Mouse (Mus musculus) neutrophil, adult 5-6 weeks (primary cell): ENCODE data around the gene Spink4. TPM values are rescaled to one million over a fixed set of nuclear protein-coding genes. Genes with fewer than 3 reads are reported as not detected.
"Not testable (repeated sequence)": the region's sequence is repeated elsewhere in the genome, so short reads cannot be mapped to it uniquely, and the experiment has no call there.

Experiments
- ATAC-seq: fragments of 151-379, 151-347 bp; 2 replicates; pipeline ENCODE4 v1.8.0; 2017; ENCODE audit warnings: mild to moderate bottlenecking, moderate TSS enrichment; ENCODE audit not compliant: insufficient number of reproducible peaks, poor library complexity, low FRiP score, severe bottlenecking; ENCODE audit errors: extremely low read depth
- total RNA-seq: library from RNA; stranded (forward); fragments of 200-1000 nt; gene quantifications from 2 replicates; pipeline ENCODE4 v1.2.3, GENCODE M21; 2017

Spink4 gene
- total RNA-seq, 1 experiment from 2014 or later, result not detected

DNA sequence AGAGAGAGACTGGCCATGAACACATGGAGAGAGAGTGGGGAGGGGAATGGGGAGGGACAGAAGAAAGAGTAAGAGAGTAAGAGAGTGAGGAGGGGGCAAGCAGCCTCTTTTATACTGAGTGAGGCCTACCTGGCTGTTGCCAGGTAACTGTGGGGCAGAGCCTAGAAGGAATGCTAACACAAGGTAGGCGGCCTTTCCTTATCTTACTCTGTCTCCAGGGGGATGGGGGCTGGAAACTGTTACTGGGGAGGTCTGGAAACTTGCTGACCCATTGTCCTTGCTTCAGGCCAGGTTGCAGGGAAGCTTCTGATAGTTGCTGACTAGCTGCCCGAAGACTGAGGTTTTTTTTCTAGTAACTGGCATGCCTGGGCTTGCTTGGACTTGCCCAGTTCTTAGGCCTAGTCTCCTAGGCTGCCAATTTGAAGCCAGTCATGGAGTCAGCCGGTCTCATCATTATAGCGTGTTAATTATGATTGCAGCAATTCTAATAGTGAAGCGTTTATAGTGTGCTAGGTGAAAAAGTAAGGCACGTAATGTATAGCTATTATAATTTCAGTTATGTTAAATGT, 21.3 kb upstream of the Spink4 start:
- no peak for ATAC-seq

- no peak for ATAC-seq
Observed at GRCm38 (mm10) chr4:40899264-40899663, 20.6 kb upstream of the Spink4 start.

GRCm38 (mm10) chr4:40900071-40900470, 19.8 kb upstream of the Spink4 start:
- no peak for ATAC-seq

GRCm38 (mm10) chr4:40900612-40901011, 19.2 kb upstream of the Spink4 start:
- no peak for ATAC-seq

GRCm38 (mm10) chr4:40906298-40906697, 13.6 kb upstream of the Spink4 start:
- peak; percentile 65; the same call in 1 of the 2 replicates for ATAC-seq

DNA sequence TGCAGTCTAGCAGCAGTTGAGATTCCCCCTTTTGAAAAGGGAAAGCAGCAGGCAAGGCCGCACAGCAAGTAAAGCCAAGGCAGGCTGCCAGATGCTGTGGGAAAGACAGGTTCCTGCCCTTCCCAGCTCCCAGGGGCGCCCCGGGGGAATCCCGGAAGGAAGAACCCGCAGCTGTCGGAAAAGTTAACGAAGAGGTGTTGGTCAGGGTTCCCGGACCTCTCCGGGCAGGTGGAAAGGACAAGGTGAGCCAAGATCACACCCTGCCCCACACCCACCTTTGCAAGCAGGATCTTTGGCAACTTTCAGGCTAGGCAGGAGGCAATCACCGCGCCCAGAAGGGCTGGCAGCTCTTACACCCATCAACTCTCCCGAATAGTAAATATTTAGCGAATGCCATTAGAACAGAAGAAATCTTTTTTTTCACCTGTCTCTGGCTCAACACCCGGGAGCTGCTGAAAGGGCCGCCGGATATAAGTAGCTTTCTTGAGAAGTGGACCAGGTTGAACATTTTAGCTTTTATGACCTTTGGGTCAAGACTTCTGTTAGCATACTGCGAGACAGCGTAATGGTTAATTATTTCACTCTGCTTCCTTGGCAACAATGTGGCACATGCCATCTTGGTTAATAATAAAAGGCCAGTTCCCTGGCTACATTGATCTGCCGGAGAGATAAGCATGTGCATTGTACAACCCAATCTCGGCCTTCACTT, 11.4 kb upstream of the Spink4 start:
- no peak for ATAC-seq

GRCm38 (mm10) chr4:40914287-40914867, 5.5 kb upstream of the Spink4 start:
- no peak for ATAC-seq

DNA sequence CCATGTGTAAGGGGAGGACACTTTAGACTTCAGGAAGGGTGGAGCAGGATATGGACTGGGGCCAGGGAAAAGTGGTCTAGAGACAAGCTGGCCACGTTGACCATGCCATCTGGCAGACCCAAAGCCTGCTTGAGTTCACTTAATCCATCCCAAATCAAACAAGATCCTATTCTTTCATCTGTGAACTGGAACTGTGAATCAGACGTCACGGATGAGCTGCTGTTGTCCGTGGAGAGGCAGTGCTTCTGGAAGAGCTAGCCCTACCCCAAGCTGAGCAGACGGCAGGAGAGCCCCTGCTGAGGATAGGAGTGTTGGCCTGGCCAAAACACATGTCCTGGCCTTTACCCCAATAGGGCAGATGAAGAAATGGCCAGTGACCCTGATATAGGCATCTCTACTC, 3.9 kb upstream of the Spink4 start:
- no peak for ATAC-seq

DNA sequence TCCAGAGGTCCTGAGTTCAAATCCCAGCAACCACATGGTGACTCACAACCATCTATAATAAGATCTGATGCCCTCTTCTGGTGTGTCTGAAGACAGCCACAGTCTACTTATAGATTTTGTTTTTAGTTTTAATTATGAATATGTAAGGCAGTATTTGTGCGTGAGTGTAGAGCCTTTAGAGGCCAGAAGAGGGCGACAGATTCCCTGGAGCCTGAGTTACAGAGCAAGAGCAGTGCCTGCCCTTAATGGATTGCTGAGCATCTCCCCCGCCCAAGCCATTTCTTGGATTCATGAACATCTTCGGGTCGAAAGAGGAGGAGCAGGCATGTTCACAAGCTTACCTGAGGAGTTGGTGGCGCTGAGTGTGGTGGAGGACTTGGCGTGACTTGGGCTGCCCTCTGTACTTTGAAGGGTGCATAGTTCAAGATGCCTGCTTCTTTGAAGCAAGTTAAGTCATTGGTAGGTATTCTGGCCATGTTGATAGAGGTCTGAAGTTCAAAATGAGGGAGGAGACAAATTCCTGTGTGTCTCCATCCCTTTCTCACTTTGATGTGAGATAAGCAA, 3.2 kb upstream of the Spink4 start:
- no peak for ATAC-seq

DNA sequence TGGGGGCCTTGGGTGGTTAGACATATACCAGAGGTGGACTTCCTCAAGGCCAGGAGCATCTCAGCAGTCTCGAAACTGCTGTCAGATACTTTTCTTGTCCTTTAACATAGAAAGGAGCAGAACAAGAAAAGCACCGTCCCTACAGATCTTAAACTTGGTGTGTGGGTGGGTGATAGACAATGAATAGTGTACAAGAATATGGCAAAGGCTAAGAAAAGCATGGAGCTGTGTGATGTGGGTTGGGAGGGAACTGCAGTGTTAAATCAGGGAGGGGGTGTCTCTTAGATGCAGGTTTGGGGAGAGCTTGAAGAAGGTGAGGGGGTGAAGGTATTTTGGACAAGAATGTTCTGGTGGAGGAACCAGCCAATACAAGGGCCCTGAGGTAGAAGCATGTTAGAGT, 724 bp downstream of the Spink4 start:
- no peak for ATAC-seq

GRCm38 (mm10) chr4:40921288-40921687, 1.4 kb downstream of the Spink4 start:
- no peak for ATAC-seq

- ATAC-seq, result no peak
Observed at GRCm38 (mm10) chr4:40923087-40923651, 3.3 kb downstream of the Spink4 start.

DNA sequence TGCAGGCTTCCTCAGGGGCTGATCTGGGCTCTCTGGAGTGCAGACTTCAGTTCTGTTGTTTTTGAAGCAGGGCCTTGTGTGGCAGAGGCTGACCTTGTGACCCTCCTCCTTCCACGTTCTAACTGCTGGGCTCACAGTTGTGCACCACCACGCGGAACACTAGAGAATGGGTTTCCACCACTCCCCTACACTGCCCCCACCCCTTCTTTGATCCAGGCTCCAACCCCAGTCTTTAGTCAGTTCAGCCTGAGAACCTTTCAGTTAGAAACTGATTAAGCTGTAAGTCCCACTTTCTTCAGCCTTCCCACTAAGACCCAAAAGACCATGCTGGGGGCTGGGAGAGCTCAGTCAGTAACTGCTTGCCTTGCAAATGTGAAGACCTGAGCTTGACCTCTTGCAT, 5.7 kb downstream of the Spink4 start:
- ATAC-seq, result no peak

- no peak for ATAC-seq
Observed at GRCm38 (mm10) chr4:40929046-40929445, 9.2 kb downstream of the Spink4 start.

DNA sequence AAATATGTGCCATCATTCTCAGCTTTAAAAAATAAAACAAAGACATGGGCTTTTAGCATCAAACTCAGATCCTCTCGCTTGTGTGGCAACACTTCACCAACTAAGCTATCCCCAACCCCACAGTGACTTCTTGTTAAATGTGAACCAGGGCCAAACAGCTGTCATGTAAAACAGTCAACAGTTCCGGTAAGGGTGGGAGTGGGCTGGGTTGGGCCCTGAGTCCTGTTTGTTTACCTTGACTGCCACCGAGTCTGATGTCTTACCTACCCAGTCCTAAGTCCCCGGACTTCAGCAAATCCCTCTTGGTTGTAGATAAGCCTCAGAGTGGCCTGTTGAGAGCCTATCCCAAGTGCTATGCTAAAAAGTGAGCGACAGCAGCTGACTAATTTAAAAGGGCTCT, 13.8 kb downstream of the Spink4 start:
- no peak for ATAC-seq

DNA sequence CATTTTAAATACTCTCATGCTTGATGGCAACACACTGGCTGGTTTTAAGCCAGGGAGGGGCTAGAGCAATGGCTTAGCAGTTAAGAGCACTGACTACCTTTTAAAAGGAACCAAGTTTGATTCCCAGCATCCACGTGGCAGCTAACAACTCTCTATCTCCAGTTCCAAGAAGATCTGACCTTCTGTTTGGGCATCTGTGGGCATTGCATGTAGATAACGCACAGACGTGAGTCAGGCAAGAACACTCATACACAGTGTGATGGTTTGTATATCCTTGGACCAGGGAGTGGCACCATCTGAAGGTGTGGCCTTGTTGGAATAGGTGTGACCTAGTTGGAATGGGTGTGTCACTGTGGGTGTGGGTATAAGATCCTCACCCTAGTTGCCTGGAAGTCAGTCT, 14.5 kb downstream of the Spink4 start:
- ATAC-seq, result not testable (repeated sequence)

GRCm38 (mm10) chr4:40936175-40936839, 16.5 kb downstream of the Spink4 start:
- no peak for ATAC-seq

DNA sequence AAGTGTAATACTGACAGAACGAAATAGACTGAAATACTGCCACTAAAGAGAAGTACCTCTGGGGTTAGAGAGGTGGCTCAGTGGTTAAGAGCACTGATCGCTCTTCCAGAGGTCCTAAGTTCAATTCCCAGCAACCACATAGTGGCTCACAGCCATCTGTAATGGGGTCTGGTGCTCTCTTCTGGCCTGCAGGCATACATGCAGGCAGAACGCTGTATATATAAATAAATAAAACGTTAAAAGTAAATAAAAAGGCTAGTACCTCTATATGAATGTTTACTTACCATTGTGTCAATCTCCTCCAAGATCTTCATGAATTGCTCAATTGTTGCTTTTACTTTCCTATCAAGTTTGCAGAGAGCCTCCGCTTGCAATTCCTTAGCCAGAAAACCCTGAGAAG, 18.9 kb downstream of the Spink4 start:
- no peak for ATAC-seq

DNA sequence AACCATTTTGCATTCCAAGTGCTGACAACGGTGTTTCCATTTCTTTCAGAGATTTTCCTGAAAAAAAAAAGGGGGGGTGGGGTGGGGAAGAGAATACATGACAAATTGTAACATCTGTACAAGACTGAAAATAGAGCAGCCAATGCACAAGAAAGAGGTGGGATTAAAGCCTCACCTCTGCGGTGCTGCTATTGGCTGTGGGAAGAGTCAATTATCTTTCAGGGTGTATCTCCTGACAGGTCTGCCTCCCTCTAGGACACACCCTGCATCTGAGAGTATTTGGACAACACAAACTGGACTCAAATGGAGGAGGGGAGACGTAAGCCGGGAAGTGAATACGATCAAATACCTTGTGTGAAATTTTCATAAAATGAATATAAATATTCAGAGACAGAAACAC, 23.8 kb downstream of the Spink4 start:
- no peak for ATAC-seq
